Mouse (Mus musculus) CH12.LX (cell line): ENCODE results near the gene Zfp472. TPM values are rescaled to one million over a fixed set of nuclear protein-coding genes. Genes with fewer than 3 reads are reported as not detected.

ENCODE experiments used
- DNase-seq: peaks from one replicate; pipeline ENCODE4 v3.0.0-alpha.2; 2013; ENCODE audit errors: extremely low read depth
- H3K27ac ChIP-seq: 2 replicates; pipeline ENCODE4 v1.5.1; 2012; ENCODE audit warnings: low read depth, mild to moderate bottlenecking, control low read depth, moderate library complexity; ENCODE audit not compliant: insufficient read depth
- H3K27me3 ChIP-seq: replicated peaks from 2 replicates; pipeline ENCODE3; 2012; ENCODE audit warnings: inconsistent platforms
- H3K36me3 ChIP-seq, 2 experiments: replicated peaks in 1 of 2; 2 replicates each; pipeline versions ENCODE3 to v1.6.1; 2012; ENCODE audit warnings: inconsistent platforms in 1 of 2, low read length in 1 of 2, mild to moderate bottlenecking in 1 of 2, mixed read lengths in 1 of 2, moderate library complexity in 1 of 2; ENCODE audit not compliant: control insufficient read depth in 1 of 2, insufficient read depth in 1 of 2
- H3K4me1 ChIP-seq, 2 experiments: 2 replicates each; pipeline ENCODE4 v1.6.1; 2012; ENCODE audit warnings: inconsistent platforms in 1 of 2, moderate library complexity in 1 of 2; ENCODE audit not compliant: insufficient read depth in 2 of 2, control insufficient read depth in 1 of 2
- H3K4me2 ChIP-seq: 2 replicates; pipeline ENCODE4 v1.6.1; 2012; ENCODE audit warnings: low read depth, mild to moderate bottlenecking, control low read depth; ENCODE audit not compliant: poor library complexity, insufficient read depth, severe bottlenecking
- H3K4me3 ChIP-seq, 3 experiments: fragments of 150-350 bp in 1 of 3; sonication (generic) in 1 of 3; replicated peaks in 1 of 3; 2 replicates each; pipeline versions ENCODE3 to v1.5.1; 2011 to 2012; ENCODE audit warnings: low read depth in 2 of 3, low read length in 2 of 3, mild to moderate bottlenecking in 2 of 3, moderate library complexity in 2 of 3, control low read depth in 1 of 3, improper control_type of control experiment in 1 of 3, inconsistent platforms in 1 of 3, mixed read lengths in 1 of 3; ENCODE audit not compliant: poor library complexity in 1 of 3
- H3K79me2 ChIP-seq: replicated peaks from 2 replicates; pipeline ENCODE4 v1.6.1; 2012; ENCODE audit warnings: mild to moderate bottlenecking, moderate library complexity; ENCODE audit not compliant: control insufficient read depth, poor library complexity, insufficient read depth, severe bottlenecking; ENCODE audit errors: extremely low read depth
- H3K9ac ChIP-seq: 2 replicates; pipeline ENCODE4 v1.6.1; 2012; ENCODE audit warnings: low read depth, mild to moderate bottlenecking, control low read depth, moderate library complexity; ENCODE audit not compliant: insufficient read depth
- H3K9me3 ChIP-seq: replicated peaks from 2 replicates; pipeline ENCODE3; 2012; ENCODE audit warnings: low read length, inconsistent platforms, mixed read lengths
- BHLHE40 ChIP-seq: IDR thresholded peaks from 2 replicates; pipeline ENCODE4 v1.6.1; 2011; ENCODE audit warnings: mild to moderate bottlenecking, low read depth, low read length, improper control_type of control experiment
- CHD2 ChIP-seq: IDR thresholded peaks from 2 replicates; pipeline ENCODE4 v1.6.1; 2011; ENCODE audit warnings: low read length, improper control_type of control experiment
- CTCF ChIP-seq, 2 experiments: IDR thresholded peaks in 1 of 2; conservative IDR thresholded peaks in 1 of 2; 2 replicates each; pipeline ENCODE4 v1.5.1; 2011 to 2012; ENCODE audit warnings: low read depth in 2 of 2, low read length in 2 of 2, improper control_type of control experiment in 1 of 2, inconsistent platforms in 1 of 2, mild to moderate bottlenecking in 1 of 2, moderate library complexity in 1 of 2
- E2F4 ChIP-seq: IDR thresholded peaks from 2 replicates; pipeline ENCODE4 v1.6.1; 2011; ENCODE audit warnings: low read depth, low read length, improper control_type of control experiment; ENCODE audit not compliant: insufficient replicate concordance
- GABPA ChIP-seq: IDR thresholded peaks from 2 replicates; pipeline ENCODE4 v1.6.1; 2012; ENCODE audit warnings: low read depth, low read length, improper control_type of control experiment, inconsistent platforms; ENCODE audit not compliant: insufficient replicate concordance
- KAT2A ChIP-seq: IDR thresholded peaks from 2 replicates; pipeline ENCODE4 v1.6.1; 2012; ENCODE audit warnings: low read length, improper control_type of control experiment, inconsistent platforms; ENCODE audit not compliant: insufficient replicate concordance
- MEF2A ChIP-seq: IDR thresholded peaks from 2 replicates; pipeline ENCODE4 v1.6.1; 2014; ENCODE audit warnings: low read depth, mild to moderate bottlenecking, inconsistent platforms, low read length, improper control_type of control experiment, borderline replicate concordance
- MYC ChIP-seq: IDR thresholded peaks from 2 replicates; pipeline ENCODE4 v1.6.1; 2011; ENCODE audit warnings: low read depth, mild to moderate bottlenecking, improper control_type of control experiment, low read length
- NRF1 ChIP-seq: IDR thresholded peaks from 2 replicates; pipeline ENCODE4 v1.6.1; 2014; ENCODE audit warnings: low read depth, mild to moderate bottlenecking, inconsistent platforms, low read length, improper control_type of control experiment, moderate library complexity
- POLR2A ChIP-seq: IDR thresholded peaks from 2 replicates; pipeline ENCODE4 v1.6.1; 2011; ENCODE audit warnings: low read depth, mild to moderate bottlenecking, improper control_type of control experiment, low read length
- RAD21 ChIP-seq: IDR thresholded peaks from 2 replicates; pipeline ENCODE4 v1.6.1; 2011; ENCODE audit warnings: low read depth, mild to moderate bottlenecking, low read length, improper control_type of control experiment, moderate library complexity
- RCOR1 ChIP-seq: conservative IDR thresholded peaks from 2 replicates; pipeline ENCODE4 v1.6.1; 2012; ENCODE audit warnings: low read depth, mild to moderate bottlenecking, inconsistent platforms, low read length, improper control_type of control experiment
- SIN3A ChIP-seq: IDR thresholded peaks from 2 replicates; pipeline ENCODE4 v1.6.1; 2012; ENCODE audit warnings: low read length, improper control_type of control experiment, inconsistent platforms
- SMC3 ChIP-seq: IDR thresholded peaks from 2 replicates; pipeline ENCODE4 v1.6.1; 2011; ENCODE audit warnings: low read depth, low read length, improper control_type of control experiment
- ZKSCAN1 ChIP-seq: IDR thresholded peaks from 2 replicates; pipeline ENCODE4 v1.6.1; 2012; ENCODE audit warnings: low read depth, inconsistent platforms, low read length, improper control_type of control experiment, borderline replicate concordance
- ZMIZ1 ChIP-seq: IDR thresholded peaks from 2 replicates; pipeline ENCODE4 v1.6.1; 2012; ENCODE audit warnings: low read depth, mild to moderate bottlenecking, inconsistent platforms, low read length, improper control_type of control experiment
- dilution Hi-C: fragments of 300-500 bp; cut with MboI; formaldehyde crosslinking; loops from 2 replicates; pipeline ENCODE4 v1.14.3; 2020; ENCODE audit warnings: low sequenced_read_pairs; ENCODE audit not compliant: extremely low pct_unique_long_range_greater_than_20kb, extremely low pct_ligation_motif_present
- in situ Hi-C: fragments of 300-500 bp; cut with MboI; formaldehyde crosslinking; loops from 3 replicates; pipeline ENCODE4 v1.14.3; 2019; ENCODE audit warnings: low sequenced_read_pairs, low pct_ligation_motif_present, low pct_unique_long_range_greater_than_20kb, mixed read lengths
- polyA plus RNA-seq: library from polyadenylated mRNA; unstranded; fragments of >175 nt; gene quantifications from 2 replicates; pipeline ENCODE4 v1.2.1, GENCODE M21; 2012; ENCODE audit warnings: low read depth; ENCODE audit not compliant: insufficient read length
- total RNA-seq, 2 experiments: library from RNA; depleted of rRNA; stranded (reverse); fragments of 300-350 nt in 1 of 2; fragments of >200 nt in 1 of 2; gene quantifications; 2 replicates each; pipeline ENCODE4 v1.2.3; 2012 to 2014

Zfp472 gene
- total and polyA plus RNA-seq, 3 experiments = 9.7 to 27.8 (median 13.6) TPM

GRCm38 (mm10) chr17:32951441-32951840, 14.2 kb upstream of the Zfp472 start:
- no peak overlapping the region for H3K9ac ChIP-seq
- peaks cover 0 to 8% of the 10 kb centered on the region in 2 experiments for H3K36me3 ChIP-seq
- TF ChIP-seq CTCF (conservative IDR thresholded peaks at IDR 0.05 in 1 of 2, IDR thresholded peaks at IDR 0.05 in 1 of 2; ENCODE audit: low read depth in 2 of 2, low read length in 2 of 2) = peak in 1 of 2 experiments; percentile 71; a peak in 3 of 4 replicates
- no peak for TF ChIP-seq CHD2
- peak; percentile 47 for TF ChIP-seq RAD21
- peak; percentile 65 for TF ChIP-seq SMC3
- peaks cover 1 to 12% of the 10 kb centered on the region in 2 experiments for H3K4me1 ChIP-seq
- in situ Hi-C loops (no loop called here), dilution Hi-C loops (no loop called here)
- H3K4me2 ChIP-seq = no peak overlapping the region
- no peaks in the 10 kb centered on the region for H3K9me3 ChIP-seq
- H3K27ac ChIP-seq = no peak overlapping the region
- no peaks in the 10 kb centered on the region for H3K79me2 ChIP-seq
- no peaks in the 10 kb centered on the region for H3K27me3 ChIP-seq
- DNase-seq = peak; percentile 67
- H3K4me3 ChIP-seq = no peak overlapping the region

GRCm38 (mm10) chr17:32965253-32965622, 376 bp upstream of the Zfp472 start:
- Histone ChIP-seq H3K36me3 (peaks cover 0 to 6% of the 10 kb centered on the region in 2 experiments), H3K79me2 (peaks cover 25% of the 10 kb centered on the region), H3K27me3 (no peaks in the 10 kb centered on the region), H3K27ac (no peak overlapping the region; the same call in 1 of the 2 replicates), H3K9ac (peak overlapping the region; percentile 81), H3K9me3 (peaks cover 3% of the 10 kb centered on the region), H3K4me2 (peak overlapping the region; percentile 82), H3K4me3 (peak overlapping the region; percentile 78 to 96 (median 86)), H3K4me1 (peaks cover 4 to 12% of the 10 kb centered on the region in 2 experiments; a peak in 3 of 4 replicates)
- no peak for DNase-seq
- in situ Hi-C loops = no loop called here
- TF ChIP-seq POLR2A (no peak), GABPA (no peak), KAT2A (no peak), NRF1 (no peak)
- dilution Hi-C loops = no loop called here

- H3K4me2 ChIP-seq = no peak overlapping the region
- TF ChIP-seq RCOR1 (no peak), MEF2A (no peak), RAD21 (no peak), BHLHE40 (no peak), MYC (no peak), ZKSCAN1 (no peak), NRF1 (no peak), GABPA (no peak), SIN3A (no peak), E2F4 (no peak), ZMIZ1 (no peak), SMC3 (no peak)
- peaks cover 2% of the 10 kb centered on the region for H3K9me3 ChIP-seq
- H3K27ac ChIP-seq = no peak overlapping the region
- no peak overlapping the region for H3K9ac ChIP-seq
- in situ Hi-C loops (no loop called here), dilution Hi-C loops (no loop called here)
- H3K4me1 ChIP-seq = no peaks in the 10 kb centered on the region
- H3K4me3 ChIP-seq = no peak overlapping the region
- H3K27me3 ChIP-seq = no peaks in the 10 kb centered on the region
- H3K36me3 ChIP-seq = peaks cover 27 to 46% of the 10 kb centered on the region in 2 experiments
- H3K79me2 ChIP-seq = peaks cover 5% of the 10 kb centered on the region; the same call in 1 of the 2 replicates
- no peak for DNase-seq
Measured at GRCm38 (mm10) chr17:32981361-32981760, 15.7 kb downstream of the Zfp472 start.
